Mouse (Mus musculus) cortical plate, adult 2 months (tissue): Measurements from ENCODE around the gene Zfyve19.

Experiments
- CTCF ChIP-seq: fragments of 200-500 bp; IDR thresholded peaks from 2 replicates; pipeline ENCODE4 v1.5.1; 2011; ENCODE audit warnings: mild to moderate bottlenecking, control low read depth, low read length; ENCODE audit not compliant: insufficient read depth; ENCODE audit errors: extremely low read depth
- POLR2A ChIP-seq: fragments of 200-500 bp; IDR thresholded peaks from 2 replicates; pipeline ENCODE4 v1.6.1; 2011; ENCODE audit warnings: mild to moderate bottlenecking, low read length, control low read depth; ENCODE audit not compliant: insufficient read depth; ENCODE audit errors: extremely low read depth

GRCm38 (mm10) chr2:119172446-119172845 is 36.0 kb upstream of the Zfyve19 start:
- TF ChIP-seq CTCF (no peak), POLR2A (no peak)
